Mouse (Mus musculus) cerebellum, adult 8-10 months (tissue): Measurements from ENCODE around the gene Nlrp6.
A peak's percentile ranks its signal among the peaks of the same experiment; 100 is the strongest.
"Not testable (repeated sequence)": the region's sequence is repeated elsewhere in the genome, so short reads cannot be mapped to it uniquely, and the experiment has no call there.

Experiments used
- DNase-seq: peaks from one replicate; pipeline ENCODE4 v3.0.0; 2022

Nlrp6 gene

DNA sequence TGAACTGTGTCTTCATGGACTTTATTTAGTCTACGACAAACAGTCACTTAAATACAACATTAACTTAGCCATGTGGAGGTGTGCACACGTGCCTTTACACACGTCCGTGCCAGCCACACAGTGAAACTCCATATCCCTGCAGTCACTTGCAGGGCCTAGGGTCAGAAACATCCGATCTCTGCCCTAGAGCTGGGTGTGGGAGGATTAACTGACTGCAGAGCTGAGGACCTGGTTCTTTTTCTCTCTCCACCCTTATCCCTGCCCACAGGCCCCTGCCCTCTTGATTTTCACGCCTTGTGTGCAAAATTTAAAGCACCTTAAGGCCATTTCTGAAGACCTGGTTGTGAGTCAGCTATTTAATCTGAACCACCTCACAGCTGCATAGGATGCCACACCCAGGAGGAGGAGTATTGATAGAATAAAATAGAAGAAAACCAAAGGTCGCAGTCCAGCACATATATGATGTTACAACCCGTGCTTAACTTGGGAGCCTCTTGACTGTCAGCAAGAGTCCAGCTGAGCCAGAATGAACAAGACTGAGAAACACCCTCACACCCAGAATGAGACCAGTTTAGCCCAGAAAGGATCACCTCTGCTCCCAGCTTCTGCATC lies at the start of gene Nlrp6:
Gene Nlrp6 (plus strand): TSS at position 485 of the 612 bp plus-strand sequence.
- no peak for DNase-seq

GRCm38 (mm10) chr7:140874224-140874623 lies 46.5 kb upstream of the Nlrp6 start:
- no peak for DNase-seq

GRCm38 (mm10) chr7:140877364-140877763 lies 43.3 kb upstream of the Nlrp6 start:
- no peak for DNase-seq

DNA sequence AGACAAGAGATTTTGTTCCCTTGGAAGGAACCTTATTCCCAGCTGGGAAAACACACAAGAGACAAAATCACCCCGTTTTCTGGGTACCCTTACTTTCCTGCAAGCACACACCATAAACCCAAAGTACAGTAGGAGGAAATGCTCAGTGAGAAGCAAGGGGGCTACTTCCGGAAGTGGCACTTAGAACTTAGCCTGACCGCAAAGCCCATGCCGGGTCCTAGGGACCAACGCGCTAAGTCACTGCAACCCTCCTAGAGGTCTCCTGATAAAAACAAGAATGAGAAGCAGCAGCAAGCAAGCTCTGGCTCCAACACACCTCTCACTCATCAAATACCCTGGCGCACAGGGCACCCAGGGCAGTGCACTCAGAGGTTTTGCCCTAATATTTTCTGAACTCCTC lies 41.3 kb upstream of the Nlrp6 start:
- DNase-seq = no peak

DNA sequence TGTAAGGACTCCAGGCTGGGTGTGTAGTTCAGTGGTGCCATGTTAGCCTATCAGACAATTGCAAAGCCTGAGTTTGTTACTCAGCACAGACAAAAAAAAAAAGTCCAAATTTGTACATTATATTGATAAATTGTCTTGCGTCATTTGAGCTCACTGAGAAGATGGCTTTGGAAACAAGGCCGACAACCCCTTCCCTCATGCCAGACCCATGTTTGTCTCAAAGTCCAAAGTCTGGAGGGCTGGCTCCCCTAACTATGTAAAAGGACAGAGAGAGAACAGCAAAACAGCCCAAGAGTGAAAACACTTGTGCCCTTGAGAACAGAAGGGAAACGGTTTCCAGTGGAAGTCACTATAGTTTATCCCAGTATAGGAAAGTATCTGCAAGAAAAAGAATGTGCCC lies 40.3 kb upstream of the Nlrp6 start:
- no peak for DNase-seq

- no peak for DNase-seq
Measured at GRCm38 (mm10) chr7:140880865-140881515, 39.7 kb upstream of the Nlrp6 start.

DNA sequence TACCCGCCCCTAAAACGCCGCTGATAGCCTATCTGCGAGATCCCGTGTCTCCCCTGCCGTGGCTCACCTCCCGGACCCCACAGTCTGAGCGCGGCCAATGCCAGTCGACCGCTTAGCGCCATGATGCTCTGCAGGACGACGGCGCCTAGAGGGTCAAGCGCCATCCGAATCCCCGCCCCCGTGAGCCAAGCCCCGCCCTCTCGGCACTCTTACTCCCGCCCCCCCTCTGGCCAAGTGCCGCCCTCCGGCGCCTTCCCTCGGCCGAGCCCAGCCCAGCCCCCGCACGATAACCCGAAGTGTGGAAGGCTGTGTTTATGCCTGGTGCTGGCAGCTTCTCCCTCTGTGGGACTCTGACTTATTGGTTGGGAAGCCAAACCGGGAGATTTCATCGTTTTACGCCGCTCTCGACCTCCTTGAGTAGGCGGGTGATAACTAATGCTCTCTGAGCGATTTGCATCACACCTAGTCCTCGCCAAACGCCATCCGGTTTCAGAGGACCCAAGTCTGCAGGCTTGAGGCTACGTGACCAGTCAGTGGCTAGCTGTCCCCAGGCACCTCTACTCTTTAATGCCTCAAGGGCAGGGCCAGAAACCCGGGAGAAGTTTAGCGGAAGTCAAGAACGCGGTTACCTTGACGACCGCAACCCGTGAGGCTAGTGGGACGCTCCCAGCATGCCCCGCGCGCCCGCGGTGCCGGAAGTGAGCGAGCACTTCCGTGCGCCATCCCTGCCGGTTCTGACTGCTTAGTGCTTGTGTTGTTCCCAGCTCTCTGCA lies 38.8 kb upstream of the Nlrp6 start, which contains the start of the genes Psmd13 and Sirt3:
Gene Psmd13 (plus strand): TSS at position 273 of the 773 bp plus-strand sequence.
Gene Sirt3 (minus strand): TSS at position 614 of the 773 bp plus-strand sequence.
- DNase-seq = peak; percentile 90

- DNase-seq = no peak
Measured at GRCm38 (mm10) chr7:140882469-140882803, 38.3 kb upstream of the Nlrp6 start.

DNA sequence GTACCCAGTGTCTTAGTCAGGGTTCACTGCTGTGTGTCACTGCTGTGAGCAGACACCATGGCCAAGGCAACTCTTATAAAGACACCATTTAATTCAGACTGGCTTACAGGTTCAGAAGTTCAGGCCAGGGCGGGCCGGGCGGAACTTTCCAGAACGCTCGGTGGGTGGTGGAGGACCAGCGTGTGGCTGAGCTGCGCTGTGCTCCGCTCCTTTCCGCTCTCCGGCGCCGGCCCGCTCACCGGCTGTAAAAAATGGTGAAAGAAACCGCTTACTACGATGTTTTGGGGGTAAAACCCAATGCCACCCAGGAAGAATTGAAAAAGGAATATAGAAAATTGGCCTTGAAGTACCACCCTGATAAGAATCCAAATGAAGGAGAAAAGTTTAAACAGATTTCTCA lies 30.1 kb upstream of the Nlrp6 start:
- not testable (repeated sequence) for DNase-seq

DNA sequence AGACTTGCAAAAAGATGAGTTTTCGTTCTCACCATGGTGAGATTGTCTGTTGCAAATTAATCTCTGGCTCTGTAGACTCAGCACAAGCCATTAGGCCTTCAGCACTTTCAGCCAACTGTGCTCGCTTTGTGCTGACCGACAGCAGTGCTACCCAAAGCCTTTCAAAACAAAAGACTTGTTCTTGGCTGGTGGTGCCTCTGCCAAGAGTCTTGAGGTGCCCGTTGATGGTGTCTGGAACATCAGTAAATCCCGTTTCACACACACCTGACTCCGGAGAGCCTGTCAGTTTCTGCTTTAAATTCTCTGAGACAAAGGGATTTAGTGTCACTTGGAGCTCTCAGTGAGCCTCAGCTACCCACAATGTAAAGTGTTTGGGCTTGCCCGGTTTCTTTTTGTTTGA lies 26.7 kb upstream of the Nlrp6 start:
- DNase-seq = no peak

GRCm38 (mm10) chr7:140894611-140895010 lies 26.1 kb upstream of the Nlrp6 start:
- no peak for DNase-seq

DNA sequence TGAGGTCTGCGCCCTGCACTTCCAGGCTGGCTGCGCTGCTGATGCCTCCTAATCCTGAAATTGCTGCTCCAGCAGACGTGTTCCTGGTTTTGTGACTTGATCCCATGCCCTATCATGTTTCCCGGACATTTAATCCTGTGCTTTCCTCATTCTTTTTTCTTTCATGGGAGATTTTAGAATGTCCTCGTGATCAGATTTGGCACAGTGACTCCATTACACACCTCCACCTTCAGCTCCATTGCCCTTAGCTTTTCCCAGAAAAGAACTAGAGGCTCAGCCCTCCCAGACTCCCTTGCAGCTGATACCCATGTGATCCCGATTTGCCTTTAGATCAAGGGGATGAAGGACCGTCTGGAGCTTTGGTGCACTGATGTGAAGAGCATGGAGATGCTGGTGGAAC lies 22.8 kb upstream of the Nlrp6 start:
- DNase-seq = no peak

DNA sequence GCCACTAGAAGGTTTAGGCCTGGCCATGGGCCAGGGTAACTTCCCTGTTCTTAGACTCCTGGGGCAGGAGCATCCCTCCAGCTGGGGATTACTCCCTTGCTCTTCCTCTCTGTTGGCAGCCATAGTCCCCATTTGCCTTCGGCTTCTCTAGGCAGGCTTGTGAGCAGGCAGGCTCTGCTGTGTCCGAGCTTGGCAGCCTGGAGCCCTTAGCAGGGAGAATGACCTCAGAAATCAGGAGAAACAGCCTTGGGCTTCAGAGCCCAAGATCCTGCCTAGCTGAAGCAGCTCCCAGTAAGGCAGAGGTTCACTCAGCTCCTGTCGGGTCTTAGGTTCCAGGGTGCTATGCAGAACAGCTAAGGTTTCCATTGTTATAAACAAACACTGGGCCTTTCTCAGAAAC lies 21.6 kb upstream of the Nlrp6 start:
- no peak for DNase-seq

DNA sequence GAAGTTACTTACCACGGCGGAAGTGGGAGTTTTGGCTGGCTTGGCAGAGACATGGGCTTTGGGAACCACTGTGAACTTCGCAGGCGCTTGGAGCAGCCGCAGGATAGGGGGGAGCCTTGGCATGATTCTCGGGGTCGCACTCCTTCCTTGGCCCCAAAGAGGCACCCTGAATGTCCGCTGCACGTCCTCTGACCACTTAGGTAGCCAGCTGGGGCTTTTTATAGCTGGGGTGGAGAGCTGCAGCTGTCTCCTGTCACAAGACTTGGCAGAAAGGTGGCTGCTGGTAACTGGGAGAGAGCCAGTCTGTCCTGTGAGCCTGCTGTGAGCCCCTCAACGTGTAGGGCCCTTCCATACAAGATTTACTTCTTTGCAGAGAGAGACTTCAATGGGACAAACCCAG lies 20.5 kb upstream of the Nlrp6 start, which contains the start of gene Cox8b:
Gene Cox8b (minus strand): TSS at position 227 of the 400 bp plus-strand sequence.
- DNase-seq = no peak

- no peak for DNase-seq
Measured at GRCm38 (mm10) chr7:140902036-140902875, 18.4 kb upstream of the Nlrp6 start.

- peak; percentile 79 for DNase-seq
Measured at GRCm38 (mm10) chr7:140903212-140903611, 17.5 kb upstream of the Nlrp6 start.

DNA sequence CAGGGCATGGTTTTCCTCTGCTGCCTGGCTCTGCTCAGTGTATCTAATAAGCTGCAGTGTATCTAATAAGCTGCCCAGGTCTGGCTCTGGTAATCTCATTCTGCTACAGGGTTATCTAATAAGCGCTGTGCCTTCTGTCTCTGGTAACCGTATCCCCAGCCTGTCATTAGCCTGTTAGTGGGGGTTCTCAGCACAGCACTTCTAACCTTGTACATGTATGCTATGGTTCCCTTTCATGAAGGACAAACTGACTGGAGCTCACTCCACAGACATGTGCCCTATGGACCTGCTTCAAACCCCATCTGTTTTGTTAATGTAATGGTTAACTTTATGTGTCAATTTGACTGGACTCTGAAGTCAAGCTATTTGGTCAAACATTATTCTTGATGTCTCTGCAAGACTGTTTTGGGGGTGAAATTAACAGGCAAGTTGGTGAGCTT lies 15.0 kb upstream of the Nlrp6 start:
- DNase-seq = no peak

- DNase-seq = no peak
Measured at GRCm38 (mm10) chr7:140907131-140907530, 13.6 kb upstream of the Nlrp6 start.

GRCm38 (mm10) chr7:140907697-140908096 lies 13.0 kb upstream of the Nlrp6 start:
- DNase-seq = no peak

DNA sequence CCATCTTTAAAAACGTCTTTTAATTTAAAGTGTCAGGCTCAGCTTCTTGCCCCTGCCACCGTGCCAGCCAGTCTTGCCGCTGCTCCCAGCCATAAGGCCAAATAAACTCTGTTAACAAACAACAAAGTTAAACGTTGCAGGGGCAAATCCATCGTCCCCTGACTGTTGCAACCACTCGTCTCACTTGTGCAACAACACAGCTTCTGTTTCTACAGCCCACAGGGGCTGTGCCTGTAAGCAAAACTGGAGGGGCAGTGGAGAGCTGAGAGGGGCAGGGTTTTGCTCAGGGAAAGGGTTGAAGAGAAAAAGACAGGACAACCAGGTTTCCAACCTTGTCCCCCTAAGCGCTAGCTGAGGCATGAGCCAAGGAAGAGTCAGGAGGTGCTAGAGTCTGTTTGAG lies 12.5 kb upstream of the Nlrp6 start:
- DNase-seq = no peak

DNA sequence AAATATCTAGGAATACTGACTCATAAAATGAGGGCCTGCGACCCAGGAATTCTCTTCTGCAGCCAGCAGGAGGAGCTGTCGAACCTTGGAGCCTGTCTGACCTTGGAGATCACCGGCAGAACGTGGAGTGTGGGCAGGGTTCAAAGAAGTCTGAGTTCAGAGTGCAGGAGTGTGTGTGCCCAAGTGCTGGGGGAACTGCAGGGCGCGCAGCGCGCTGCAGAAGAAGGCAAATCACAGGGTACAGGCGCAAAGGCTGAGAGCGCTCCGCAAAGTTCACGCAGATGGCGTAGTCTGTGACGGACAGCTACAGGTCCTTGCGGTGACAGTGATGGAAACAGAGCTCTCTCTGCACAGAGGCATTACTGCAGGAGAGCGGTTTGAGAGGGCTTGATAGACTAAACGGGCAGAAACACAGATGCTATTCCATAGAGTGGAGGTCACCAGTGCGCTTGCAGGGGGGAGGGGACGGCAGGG lies 12.0 kb upstream of the Nlrp6 start:
- peak; percentile 70 for DNase-seq

DNA sequence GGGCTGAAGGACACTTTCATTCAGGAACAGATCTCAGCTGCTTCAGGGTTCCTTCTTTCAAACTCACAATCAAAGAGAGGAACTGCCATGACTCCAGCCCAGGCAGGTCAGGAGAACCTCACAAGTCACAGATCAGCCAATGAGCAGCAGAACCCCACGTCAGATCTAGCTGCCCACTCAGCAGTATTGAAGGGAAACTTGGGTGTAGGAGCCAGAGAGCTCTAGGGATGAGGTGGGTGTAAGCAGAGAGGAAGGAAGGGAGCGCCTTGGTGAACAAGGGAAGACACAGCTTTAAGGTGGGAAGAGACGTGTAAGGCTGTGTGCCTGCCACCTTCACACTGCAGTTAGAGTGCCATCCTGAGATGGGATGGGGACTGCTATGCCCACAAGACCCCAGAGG lies 8.4 kb upstream of the Nlrp6 start:
- no peak for DNase-seq
